Mouse (Mus musculus): ENCODE data around the gene Tnnt3.

Tnnt3 gene

DNA sequence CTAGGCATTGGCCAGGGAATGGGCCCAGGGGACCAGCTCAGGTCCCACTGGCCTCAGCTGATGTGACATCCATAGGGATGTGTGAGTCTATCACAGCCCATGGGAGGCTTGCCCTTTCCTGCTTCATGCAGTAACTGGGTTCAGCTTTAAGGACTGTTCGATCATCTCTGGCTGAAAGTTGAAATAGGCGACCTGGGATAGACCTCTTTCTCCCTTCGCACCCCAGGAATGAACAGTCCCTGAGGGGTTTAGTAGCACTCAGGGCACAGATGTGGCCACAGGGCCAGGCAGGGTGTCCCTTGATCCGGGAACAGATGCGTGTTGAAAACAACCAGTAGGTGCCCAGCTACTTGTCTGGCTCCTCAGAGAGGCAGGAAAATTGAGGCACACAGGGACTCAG is 22.4 kb upstream of the Tnnt3 start:
- intact Hi-C loops (cut with DNase I), result loop anchor here (5.0 kb wide), 1 partner anchor 196 kb away; no protein-coding TSS in a partner anchor

DNA sequence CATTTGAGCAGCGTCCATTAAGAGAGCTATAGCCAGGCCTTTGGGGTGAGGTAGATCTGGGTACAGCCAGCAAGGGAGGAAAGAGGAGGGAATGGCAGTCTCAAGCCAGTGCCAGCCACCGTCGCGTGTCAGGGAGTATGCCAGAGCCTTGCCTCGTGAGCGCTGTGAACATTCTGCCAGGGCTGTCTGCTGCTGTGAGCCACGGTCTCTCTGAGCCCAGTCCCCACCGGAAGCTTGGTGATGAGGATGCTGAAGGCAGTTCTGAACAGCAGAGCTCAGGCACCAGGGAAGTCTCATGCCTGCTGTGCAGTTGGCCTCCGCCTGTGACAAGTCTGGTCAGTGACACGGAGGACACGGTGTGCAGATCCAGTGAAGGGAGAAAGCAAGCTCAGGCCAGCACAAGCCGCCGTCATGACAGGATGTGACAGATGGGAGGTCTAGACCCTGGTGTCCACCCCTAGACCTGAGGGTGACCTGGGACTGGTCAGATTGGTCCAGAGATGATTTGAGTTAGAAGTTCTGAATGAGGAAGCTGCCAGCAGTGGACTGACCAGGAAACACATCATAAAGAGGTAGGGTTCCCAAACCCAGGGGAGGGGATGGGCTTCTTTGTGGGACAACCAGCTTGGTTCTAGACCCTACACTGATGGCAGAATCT is 21.7 kb upstream of the Tnnt3 start:
- intact Hi-C loops (cut with DNase I), result loop anchor here (5.0 kb wide), 1 partner anchor 195 kb away; no protein-coding TSS in a partner anchor

DNA sequence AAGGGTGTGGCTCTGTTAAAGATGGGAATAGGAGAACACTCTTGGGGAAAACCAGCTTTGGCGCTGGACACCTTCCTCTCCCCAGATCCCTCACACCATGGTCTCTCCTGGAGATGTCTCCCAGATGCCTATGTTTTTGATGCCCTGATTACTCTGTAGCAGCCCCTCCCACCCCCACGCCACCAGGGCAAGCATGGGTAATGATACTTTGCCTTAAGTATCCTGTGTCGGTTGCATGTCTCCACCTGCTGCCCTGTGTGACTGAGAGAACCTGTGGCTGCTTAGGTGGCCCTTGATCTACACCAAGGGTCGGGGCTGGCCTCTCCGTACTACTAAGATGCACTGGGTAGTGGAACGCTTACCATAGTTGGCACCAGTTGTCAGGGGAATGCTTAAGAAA is 20.6 kb upstream of the Tnnt3 start:
- intact Hi-C loops (cut with DNase I), result loop anchor here (5.0 kb wide), 1 partner anchor 194 kb away; no protein-coding TSS in a partner anchor

DNA sequence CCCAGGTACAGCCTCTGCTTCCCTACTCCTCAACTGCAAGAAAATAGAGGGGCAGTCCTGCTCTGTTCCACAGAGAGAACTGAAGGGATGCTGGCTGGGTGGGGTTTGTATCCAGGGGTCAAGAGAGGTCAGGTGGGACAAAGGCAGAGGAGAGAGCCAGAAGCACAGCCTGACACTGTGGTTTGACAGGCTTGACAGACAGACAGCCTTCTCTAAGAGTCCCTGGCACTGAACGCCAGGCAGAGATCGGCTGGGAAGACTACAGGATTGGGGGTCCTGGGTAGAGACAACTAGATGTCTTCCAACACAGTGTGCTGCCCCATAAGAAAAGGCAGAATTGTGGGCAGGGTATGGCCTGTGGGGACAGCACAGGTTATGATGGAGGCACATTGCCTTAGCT is 20.1 kb upstream of the Tnnt3 start:
- intact Hi-C loops (cut with DNase I), result loop anchor here (5.0 kb wide), 1 partner anchor 194 kb away; no protein-coding TSS in a partner anchor

DNA sequence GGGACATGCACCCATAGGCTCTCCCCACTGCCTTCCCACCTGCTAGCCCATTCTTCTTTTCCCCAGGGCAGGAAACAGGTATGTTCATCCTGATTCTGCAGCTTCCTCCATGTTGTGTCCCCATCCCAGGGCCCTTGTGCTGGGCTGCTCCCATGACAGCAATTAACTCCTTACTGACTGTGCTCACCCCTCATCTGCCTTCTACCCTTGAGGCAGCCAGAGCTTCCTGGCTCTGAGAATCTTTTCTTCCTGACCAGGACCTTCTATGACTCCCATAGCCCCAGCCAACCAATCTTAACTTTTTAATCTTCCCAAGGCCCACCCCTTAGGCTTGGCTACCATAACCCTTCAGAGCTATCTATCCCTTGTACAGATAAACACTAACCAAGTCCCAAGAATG is 19.3 kb upstream of the Tnnt3 start:
- intact Hi-C loops (cut with DNase I), result loop anchor here (5.0 kb wide), 1 partner anchor 193 kb away; no protein-coding TSS in a partner anchor

DNA sequence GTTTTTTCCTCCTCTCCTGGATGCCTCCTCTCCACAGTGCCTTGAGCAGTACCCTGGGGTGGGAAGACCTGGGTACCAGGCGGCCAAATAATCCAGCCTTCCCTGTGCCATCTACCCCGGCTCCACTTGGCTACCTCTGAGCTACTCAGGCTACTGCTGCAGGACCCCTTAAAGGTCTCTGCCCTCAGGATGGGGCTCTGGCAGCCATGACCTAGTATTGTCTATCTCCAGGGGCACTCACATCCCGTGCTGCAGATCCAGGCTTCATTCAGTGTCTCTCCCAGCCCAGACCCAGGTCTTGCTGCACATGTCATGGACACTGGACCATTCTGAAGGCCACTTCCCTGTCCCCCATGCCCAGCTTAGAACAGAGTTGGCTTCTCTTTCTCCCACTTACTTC is 18.8 kb upstream of the Tnnt3 start:
- intact Hi-C loops (cut with DNase I), result loop anchor here (5.0 kb wide), 2 partner anchors 102 to 192 kb away; no protein-coding TSS in a partner anchor

DNA sequence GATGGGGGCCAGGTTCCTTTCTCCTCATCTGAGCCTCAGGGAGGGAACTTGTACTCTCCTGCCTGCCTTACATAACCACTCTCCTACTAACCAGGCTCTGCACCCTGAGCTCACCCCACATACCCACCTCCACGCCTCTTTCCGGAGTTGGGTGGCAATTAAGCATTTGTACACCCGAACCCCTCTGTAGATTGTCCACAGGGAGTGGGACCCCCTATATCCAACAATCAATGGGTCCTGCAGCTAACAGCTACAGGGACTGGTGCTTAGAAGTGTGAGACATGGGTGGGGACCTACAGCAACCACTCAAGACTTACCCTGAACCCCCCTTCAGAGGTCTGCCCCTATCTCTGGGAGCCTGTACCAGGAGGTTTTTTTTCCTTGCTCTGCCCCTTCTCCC is 18.0 kb upstream of the Tnnt3 start:
- intact Hi-C loops (cut with DNase I), result loop anchor here (5.0 kb wide), 1 partner anchor 102 kb away; no protein-coding TSS in a partner anchor

DNA sequence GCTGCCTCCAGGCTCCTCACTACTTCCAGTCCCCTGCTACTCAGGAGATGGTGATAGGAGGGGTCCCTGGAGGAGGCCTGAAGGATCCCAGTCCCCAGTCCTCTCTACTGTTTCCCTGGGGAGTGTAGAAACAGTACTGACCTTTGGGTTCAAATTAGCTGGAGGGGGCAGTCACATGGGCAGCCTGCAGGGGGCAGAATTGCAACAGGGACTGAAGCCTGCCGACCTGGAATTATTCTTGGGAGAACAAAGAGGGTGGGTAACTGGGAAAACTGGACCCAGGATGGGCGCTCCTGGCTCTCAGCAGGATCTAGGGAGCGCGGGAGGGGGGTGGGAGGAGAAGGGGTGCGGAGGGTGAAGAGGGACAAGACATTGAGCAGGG is 17.5 kb upstream of the Tnnt3 start:
- intact Hi-C loops (cut with DNase I), result loop anchor here (5.0 kb wide), 1 partner anchor 101 kb away; no protein-coding TSS in a partner anchor

DNA sequence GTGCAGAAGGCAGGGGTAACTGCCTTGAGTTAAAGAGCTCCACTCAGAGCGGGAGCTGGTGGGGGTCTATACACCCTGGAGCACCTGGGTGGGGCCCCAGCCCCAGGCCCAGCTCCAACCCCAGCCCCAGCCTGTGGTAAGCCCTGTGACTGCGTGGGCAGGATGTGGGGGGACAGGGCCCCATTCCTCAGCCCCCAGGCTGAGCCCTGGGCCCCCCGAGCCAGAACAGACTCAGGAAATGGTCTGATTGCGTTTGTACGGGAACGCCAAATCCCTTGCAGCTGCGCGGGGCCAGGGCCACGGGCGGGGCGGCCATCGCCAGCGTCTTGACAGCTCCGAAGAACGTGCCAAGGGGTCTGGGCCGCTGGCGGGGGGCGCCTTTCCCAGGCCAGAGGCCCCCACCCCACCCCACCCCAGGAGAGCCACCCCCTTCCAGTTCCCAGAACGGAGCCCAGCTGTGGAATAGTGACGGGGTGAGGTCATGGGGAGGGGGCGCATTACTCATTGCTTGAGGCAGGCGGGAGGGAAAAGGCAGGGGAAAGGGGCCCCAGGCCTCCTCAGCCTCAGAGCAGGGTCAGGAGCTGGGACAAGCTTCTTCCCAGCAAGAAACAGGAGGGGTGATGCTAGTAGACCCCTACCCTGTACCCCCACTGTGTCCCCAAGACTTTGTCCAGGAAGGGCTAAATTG is 16.9 kb upstream of the Tnnt3 start:
- intact Hi-C loops (cut with DNase I), result loop anchor here (5.0 kb wide), 1 partner anchor 101 kb away; no protein-coding TSS in a partner anchor

DNA sequence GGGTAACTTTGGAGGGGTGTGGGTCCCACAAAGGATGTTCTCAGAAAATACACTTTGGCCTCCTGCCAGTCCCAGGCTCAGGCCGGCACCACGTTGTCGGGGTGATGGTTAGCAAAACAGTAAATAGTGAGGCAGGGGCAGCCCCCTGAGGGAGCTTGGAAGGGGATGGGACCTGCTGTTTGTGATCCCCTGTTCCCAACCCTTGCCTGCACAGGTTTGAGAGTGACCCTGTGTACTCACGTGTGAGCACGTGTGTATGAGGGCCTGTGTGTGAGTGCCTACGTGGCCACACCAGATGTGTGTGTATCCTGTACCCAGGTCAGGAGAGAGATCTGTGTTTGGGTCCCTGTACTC is 16.4 kb upstream of the Tnnt3 start:
- intact Hi-C loops (cut with DNase I), result loop anchor here (5.0 kb wide), 1 partner anchor 100 kb away; no protein-coding TSS in a partner anchor

DNA sequence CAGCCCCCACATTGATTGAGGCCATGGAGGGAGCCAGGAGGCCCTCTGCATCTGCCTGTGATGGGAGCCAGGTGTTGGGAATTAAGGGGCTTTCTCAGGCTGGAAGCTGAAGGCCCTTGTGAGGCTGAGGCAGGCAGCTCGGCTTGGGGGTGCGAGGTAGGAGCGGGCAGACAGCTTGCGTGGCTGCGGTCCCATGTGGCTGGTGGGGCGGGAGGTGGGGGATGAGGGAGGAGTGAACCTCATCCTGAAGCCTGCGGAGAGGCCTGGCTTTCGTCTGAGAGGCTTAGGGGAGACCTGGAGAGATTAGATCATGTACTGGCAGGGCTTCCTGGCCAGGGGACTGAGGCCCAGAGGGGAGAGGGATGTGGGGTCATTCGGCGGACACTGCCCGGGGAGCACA is 15.5 kb upstream of the Tnnt3 start:
- intact Hi-C loops (cut with DNase I), result loop anchor here (5.0 kb wide), 1 partner anchor 99 kb away; no protein-coding TSS in a partner anchor

DNA sequence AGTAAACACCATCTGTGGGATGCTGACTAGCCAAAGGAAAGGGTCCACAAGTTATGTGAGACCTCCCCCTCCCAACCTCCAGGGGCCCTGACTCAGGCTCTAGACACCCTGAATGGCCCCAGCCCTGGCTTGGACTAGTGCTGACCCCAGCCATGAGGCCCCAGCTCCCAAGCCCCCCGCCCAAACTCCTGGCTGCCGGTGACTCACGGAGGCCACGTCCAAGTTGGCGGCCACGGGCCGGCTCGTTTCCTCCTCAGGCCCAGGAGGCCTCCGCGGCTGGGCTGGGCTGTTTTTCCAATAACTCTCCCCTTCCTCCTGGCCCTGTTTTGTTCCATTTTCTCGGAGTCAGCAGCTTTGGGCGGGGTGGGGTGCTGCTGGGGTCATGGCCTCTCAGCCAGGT is 13.9 kb upstream of the Tnnt3 start:
- intact Hi-C loops (cut with DNase I), result loop anchor here (5.0 kb wide), 1 partner anchor 98 kb away; no protein-coding TSS in a partner anchor

DNA sequence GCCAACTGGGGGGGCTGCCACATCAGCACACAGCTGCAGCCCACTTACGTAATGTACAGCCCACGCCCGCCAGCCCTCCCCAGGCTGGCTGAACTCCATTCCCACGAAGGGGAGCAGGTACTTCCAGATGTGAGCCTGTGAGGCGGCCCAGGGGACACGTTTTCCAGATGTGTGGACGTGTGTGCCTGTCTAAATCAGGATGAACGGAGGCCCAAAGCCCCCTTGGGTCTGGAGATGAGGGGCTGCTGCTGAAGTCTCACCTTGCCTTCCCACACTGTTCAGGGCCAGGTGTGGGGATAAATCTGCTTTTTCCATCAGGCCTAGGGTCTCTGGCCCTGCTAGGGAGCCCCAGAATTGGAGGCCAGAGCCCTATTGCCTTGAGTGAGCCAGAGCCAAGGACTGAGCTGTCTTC is 11.9 kb upstream of the Tnnt3 start:
- intact Hi-C loops (cut with DNase I), result no loop called here

DNA sequence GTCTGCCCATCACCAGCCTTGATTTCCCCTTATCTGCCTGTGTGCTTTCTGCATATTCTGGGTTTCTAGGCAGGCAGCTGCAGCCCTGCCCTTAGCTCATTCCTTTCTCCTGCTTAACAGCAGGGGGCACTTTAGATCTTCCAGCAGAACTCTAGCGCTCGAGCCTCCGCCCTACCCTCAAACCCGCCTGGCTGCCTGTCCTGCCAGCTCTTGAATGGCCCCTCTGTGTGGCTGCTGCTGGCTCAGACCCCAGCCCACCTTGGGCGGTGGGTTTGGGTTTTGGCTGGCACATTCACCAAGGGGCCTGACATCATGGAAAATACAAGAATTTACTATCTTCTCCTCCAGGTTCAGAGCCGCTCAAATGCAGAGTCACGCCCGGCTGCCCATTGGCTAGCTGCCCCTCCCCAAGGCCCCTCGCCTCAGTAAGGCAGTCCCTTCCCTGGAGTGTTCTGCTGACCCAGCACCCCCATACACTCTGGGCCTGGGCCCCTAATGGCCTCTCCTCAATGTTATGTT is 11.2 kb upstream of the Tnnt3 start:
- intact Hi-C loops (cut with DNase I), result no loop called here

DNA sequence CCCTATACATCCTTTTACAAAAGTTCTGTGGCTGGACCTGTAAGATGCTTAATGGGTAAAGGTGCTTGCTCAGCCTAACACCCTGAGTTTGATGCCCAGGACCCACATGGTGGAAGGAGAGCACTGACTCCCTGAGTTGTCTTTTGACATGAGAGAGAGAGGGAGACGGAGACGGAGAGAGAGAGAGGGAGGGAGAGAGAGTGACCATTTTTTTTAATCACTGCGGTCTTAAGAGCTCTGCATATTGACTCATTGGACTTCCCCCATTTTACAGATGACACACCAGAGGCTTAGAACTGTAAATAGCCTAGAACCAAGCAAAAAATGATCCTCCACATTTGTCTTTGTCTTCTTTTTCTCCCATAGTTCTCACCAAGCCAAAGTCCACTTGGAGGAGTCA is 10.6 kb upstream of the Tnnt3 start:
- intact Hi-C loops (cut with DNase I), result no loop called here

DNA sequence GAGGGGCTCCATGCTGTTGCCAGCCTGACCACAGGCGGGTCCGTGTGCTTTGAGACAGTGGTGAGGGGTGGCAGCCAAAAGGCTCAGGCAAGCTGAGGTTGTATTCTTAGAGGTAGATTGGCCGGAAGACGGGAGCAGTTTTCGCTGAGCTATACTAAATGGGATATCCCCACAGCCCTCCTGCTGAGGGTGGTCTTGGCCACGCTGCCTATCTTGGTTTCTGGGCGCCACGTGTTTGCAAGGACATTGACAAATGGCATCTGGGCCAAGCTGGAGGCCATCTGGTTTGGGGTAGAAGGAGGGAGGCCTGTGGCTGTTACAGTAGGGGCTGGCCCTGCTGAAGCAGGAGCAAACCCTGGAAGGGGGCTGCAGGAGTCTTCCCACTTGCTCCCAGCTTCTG is 5.1 kb upstream of the Tnnt3 start:
- intact Hi-C loops (cut with DNase I), result no loop called here

DNA sequence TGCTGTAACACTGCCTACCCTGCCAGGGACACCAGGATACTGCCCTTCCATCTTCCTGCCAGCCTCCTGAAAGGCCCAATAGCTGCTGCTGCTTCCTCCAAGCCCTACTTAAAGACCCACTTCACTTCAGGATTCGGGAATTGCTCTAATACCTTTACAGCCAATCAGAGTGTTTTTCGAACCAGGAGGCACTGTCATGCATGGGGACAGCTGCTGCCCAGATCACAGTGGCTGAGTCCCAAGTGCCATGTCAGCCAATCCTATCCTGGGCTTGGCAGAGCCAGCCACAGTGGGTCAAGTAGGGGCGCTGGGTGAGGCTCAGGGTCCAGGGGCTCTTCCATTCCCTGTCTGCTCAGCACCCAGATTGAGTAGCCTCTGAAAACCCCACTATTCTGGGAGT is 2.5 kb upstream of the Tnnt3 start:
- intact Hi-C loops (cut with DNase I), result loop anchor here (5.0 kb wide), 1 partner anchor 179 kb away; no protein-coding TSS in a partner anchor

DNA sequence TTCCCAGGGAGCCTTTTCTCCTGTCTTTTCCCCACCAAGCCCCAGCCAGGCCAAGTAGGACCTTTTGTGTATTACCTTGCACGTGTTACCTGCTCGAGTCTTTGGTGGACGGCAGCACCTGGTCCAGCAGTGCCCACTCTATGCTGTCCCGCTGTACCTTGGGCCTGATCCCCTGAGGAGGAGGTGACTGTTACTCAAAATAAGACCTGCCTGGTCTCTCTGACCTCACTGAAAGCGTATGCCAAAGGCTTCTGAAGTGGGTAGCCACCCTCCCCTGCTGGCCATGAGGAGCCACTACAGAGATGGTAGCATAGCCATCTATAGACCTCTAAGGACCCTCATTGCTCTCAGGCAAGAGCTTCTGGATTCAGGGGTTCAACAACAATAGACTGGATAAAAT is 1.8 kb upstream of the Tnnt3 start:
- intact Hi-C loops (cut with DNase I), result loop anchor here (5.0 kb wide), 1 partner anchor 179 kb away; no protein-coding TSS in a partner anchor

DNA sequence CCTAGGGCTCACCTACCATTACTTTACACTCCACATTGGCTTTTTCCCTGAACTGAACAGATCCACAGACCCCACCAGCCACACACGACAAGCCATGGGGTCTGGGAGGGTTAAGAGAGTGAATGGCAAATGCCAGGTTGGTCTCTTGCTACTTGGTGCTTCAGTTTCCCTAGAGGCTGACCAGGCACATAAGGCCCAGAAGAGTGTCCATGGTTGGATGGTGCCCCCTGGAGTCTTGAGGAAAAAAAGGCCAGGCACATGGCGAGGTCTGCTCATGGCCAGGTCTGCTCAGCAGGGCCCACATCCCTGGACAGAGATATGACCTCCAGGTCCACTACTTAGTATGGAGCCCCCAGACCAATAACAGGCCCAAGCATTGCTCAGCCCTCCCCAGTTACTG is 861 bp upstream of the Tnnt3 start:
- intact Hi-C loops (cut with DNase I), result loop anchor here (5.0 kb wide), 1 partner anchor 180 kb away; no protein-coding TSS in a partner anchor

DNA sequence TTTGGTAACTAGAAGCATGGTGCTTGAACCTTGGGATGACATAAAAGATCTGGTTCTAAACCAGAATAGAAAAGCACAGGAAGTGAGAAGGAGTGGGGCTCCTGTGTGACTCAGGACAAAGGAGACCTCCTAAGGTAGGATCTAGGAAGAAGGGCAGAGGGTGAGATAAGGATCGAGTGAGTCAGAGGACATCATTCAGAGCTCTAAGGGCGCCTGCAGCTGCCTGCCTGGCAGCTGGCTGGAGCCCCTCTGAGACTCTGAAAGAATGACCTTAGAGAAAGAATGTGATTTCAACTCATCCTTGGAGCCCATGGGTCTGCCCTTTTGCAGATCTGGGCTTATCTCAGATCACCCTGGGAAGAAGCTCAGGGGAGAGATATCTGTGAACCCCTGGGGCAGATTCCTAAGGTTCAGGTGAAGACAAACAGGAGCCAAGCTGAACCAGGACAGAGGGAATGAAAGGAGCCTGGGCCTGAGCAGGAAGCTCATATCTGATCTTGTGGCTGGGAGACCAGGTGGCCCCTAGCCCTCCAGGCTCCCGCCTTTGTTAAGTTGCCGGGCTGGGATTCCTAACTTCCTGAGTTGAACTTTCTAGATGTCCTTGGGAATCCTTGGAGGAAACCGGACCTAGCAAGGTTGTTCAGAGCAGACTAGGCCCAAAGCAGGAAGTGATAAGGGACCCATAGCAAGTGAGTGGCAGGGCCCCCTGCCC is 530 bp downstream of the Tnnt3 start:
- intact Hi-C loops (cut with DNase I), result loop anchor here (5.0 kb wide), 1 partner anchor 182 kb away; no protein-coding TSS in a partner anchor

DNA sequence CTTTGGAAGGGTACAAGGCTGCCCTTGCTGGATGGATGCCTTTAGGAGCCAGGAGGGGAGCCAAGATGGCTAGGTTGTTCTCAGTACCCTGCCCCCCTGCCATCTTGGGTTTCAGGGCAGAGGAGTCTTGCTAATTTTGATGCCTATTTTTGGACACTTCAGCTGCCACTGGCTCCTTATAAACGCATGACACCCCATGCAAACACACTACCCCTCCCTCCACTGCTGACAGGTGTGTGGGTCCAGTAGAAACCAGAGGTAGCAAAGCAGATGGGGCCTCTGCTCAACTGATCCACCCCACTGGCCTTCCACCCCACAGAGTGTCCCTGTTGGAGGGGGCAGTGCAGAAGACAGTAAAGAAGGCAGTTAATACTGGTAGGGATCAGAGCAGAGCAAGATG is 1.4 kb downstream of the Tnnt3 start:
- intact Hi-C loops (cut with DNase I), result no loop called here

Data from adrenal gland (tissue).